Mouse (Mus musculus) spleen, postnatal 4 days (tissue): ENCODE measurements around the gene Lyl1.
"Not testable (repeated sequence)": the region's sequence is repeated elsewhere in the genome, so short reads cannot be mapped to it uniquely, and the experiment has no call there.

Experiments
- DNase-seq, 2 experiments: peaks; one replicate each; pipeline ENCODE4 v3.0.0; 2022; ENCODE audit warnings: low spot score in 2 of 2

The Lyl1 gene

GRCm38 (mm10) chr8:84668731-84669485 is 32.3 kb upstream of the Lyl1 start:
- DNase-seq: no peak

DNA sequence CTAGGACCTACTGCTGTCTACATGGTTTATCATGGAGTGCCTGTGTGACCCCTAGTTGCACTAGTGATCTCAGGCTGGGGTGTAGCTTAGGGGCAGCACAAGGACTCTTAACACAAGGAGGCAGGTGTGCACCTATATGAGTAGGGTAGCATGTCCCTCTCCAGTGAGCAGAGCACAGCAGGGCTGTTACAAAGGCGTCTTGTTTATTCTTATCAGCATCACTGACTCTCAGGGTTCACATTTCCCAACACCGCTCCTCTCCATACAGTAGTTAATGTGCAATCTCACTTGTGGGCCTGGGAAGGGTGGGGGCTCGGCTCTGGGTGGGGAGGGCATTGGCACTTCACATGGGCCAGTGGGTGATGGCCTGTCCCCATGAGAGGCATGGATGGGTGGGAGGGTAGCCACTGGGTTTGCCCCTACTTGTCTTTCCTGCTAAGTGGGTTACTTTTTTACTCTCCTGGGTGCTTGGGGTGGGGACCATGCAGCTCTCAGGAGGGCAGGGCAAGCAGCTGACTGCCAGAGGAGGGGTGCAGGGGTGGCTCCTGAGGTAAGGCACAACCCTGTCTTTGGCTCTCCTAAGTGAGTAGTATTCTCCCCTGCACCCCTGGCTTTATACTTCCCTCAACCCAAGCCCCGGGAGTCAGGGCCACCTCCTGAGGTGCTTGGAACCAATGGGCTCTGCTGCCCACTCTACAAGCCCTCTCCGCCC is 30.8 kb upstream of the Lyl1 start:
- DNase-seq: not testable (repeated sequence)

GRCm38 (mm10) chr8:84677305-84677704 is 24.0 kb upstream of the Lyl1 start:
- no peak for DNase-seq

DNA sequence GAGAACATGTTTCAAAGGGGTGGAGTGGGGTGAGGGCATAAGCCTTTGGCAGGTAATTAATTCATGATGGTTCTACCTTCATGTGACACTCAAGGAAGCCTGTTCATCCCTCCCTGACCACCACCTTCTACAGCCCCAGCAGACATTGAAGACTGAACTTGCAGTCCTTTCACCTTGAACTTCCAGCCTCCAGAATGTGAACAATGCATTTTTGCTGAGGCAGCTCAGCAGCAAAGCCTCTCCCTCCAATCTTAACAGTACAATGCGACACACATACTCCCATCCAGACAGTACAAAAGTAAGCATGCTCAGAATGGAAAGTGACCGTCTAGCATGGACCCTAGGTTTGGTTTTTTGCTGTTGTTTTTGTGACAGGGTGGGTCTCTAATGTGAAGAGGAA is 19.8 kb upstream of the Lyl1 start:
- no peak for DNase-seq

DNA sequence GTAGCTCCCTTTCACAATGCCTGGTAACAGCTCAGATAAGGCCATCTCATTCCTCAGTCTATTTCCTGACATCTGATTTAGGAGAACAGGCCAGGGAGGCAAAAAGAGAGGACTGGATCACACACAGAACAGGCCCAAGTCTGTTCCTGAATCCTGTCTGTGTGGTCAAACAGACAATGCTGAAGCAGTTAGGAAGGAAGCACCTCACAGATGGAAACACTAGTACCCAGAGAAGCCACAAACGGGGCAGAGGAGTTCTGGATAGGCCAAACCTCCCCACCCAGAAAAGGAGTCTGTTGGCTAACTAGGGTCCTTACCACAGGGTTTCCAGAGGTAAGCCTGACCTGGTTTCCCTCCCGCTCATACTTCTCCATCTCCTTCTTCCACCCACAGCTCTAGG is 19.0 kb upstream of the Lyl1 start:
- no peak for DNase-seq

DNA sequence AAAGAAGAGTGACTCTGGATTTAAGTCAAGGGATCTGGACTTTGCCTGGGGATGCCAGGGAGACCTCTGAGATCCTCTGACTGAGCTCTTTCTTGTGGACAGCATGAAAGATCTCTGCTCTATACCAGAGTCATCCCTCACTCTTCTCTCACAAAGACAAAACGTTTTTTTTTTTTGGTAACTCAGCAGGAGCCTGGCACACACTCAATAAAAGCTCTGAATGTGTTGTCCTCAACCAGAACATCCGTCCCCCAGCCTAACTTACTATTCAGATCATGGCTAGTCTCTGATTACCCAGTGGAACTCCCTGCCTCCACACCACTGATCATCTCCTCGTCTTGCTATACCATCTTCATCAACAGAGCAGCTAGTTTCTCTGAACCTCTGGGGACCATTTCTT is 16.7 kb upstream of the Lyl1 start:
- DNase-seq: no peak

- DNase-seq: peak; percentile 66 to 76
Observed at GRCm38 (mm10) chr8:84686191-84687002, 14.9 kb upstream of the Lyl1 start, which contains the start of gene Trmt1. Gene Trmt1, plus strand, starts transcription at chr8:84686307.

GRCm38 (mm10) chr8:84687003-84687704 is 14.1 kb upstream of the Lyl1 start:
- peak in 1 of 2 experiments; percentile 40 for DNase-seq

DNA sequence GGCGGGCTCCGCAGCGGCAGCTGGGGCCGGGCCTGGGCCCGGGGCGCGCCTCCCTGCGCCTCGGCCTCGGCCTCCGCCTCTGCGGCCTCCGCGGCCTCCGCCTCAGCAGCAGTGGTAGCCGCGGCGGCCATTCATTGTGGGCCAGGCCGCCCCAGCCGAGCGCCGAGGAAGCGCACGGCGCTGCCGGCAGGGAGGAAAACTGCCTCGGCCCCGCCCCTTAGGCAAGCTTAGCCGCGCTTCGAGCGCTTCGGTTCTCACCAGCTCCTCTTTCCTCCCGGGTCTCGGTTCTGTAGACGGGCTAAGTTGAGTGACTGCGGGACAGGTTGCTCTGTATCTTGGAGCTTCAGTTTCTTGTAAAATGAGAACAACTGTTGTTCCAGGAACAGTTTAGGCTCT is 13.6 kb upstream of the Lyl1 start, which contains the start of gene Nacc1:
Nacc1 (minus strand) TSS at position 158 of the 396 bp plus-strand sequence.
- peak; percentile 90 to 93 for DNase-seq

DNA sequence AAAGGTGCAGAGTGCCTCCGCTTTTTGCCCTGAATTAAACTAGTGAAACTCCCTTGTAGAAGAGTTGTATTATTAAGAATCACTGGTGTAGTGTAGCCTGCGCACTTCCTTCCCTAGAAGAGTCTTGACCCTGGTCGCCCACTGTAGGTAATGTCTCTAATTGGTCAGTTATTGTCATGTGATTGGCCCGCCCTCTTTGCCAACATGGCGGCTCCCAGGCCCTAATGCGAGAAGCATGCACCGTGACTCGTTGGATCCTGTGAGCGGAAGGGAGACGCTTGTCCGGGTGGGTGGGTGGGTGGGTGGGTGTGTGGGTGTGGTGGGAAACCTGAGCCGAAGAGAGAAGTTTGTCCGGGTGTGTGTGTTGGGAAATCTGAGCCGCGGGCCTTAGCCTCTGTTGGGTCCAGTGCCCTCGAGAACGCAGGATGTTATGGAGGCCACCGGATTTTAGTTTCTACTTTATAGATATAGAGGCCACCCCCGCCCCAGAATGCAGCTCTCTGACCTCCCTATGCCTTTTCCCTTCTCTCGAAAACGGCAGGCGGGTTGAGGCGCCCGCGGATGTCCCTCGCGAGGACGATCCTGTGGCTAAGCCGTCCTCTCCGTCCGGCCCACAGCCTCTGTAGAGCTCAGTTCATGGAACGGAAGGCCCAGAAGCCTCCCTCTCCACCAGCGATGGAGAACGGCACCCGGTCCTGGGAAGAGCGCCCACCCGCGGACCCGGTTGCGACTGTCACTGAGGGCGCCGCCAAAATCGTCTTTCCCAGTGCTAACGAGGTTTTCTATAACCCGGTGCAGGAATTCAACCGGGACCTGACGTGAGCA is 12.0 kb upstream of the Lyl1 start:
- DNase-seq: peak; percentile 89 to 92

- no peak for DNase-seq
Observed at GRCm38 (mm10) chr8:84693332-84693731, 7.9 kb upstream of the Lyl1 start.

GRCm38 (mm10) chr8:84695140-84695539 is 6.1 kb upstream of the Lyl1 start:
- DNase-seq: no peak

DNA sequence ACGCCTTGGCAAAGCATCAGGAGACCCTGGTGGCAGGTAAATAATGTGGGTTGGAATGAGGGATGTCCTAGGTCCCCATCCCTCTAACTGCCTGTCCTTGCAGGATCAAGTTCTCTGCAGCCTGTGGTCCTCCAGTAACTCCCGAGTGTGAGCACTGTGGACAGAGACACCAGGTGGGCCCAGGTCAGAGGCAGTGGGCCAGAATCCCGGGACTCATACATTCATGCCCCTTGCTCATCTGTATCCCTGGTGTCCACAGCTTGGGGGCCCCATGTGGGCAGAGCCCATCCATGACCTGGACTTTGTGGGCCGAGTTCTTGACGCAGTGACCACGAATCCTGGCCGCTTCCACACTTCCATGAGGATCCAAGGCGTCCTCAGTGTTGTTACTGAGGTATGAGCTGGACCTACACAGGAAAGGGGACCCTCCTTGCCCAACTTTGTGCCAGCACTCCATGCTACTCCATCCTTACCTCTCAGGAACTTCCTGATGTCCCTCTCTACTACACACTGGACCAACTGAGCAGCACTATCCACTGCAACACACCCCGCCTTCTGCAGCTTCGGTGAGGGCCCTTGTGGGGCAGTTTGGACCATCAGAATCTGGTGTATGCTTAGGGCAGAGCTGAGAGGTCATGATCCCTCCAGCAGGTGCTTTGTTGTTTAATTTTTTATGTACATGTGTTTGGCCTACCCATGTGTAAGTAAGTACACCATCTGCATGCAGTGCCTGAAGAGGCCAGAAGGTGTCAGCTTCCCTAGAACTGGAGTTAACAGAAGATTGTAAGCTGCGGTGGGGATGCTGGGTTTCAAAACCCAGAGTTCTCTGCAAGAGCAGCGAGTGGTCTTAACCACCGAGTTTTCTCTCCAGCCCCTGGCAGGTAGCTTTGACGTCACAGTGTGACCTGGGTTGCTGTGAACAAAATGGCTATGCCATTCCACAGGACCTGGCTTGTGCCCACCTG is 3.8 kb upstream of the Lyl1 start:
- peak; percentile 77 to 84 for DNase-seq

DNA sequence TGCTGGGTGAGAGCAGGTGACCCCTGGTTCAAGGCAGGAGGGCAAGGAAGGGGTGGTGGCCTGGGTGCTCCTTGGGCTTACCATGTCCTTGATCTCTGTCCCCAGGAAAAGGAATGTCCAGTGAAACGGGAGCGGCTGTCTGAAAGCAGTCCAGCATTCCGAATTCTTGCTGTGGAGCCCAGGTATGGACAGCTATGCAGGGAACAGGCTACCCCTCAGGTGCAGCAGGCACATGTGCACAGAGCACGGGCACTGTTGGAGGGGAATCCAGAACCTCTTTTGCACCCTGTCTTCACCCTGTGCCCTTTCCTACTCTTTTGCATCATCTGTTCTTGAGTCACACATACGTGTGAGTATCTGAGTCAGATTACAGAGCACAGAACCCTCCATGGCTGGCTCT is 3.0 kb upstream of the Lyl1 start:
- DNase-seq: no peak

- DNase-seq: peak in 1 of 2 experiments; percentile 76
Observed at GRCm38 (mm10) chr8:84698929-84699401, 2.3 kb upstream of the Lyl1 start.

DNA sequence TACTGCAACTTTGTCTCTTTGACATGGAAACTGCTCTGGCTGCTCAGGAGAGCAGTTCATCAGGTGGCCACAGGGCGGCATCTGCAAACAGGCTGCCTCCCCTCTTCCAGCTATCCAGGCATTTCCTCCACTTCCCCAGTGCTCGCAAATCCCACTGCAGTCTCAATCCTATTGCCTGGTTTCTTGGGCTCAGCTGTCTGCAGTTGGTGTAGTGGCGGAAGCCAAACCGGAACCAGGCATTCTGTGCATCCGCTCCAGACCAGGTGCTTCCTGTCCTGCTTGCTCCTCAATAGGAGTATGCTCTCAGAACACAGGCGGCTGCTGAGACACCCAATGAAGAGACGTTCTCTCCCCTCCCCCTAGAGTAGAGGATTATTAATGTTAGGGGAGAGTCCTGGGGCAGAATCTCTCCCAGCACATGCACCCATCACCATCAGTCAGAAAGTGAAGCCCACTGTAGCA is 1.4 kb upstream of the Lyl1 start:
- DNase-seq: peak; percentile 75 to 84

DNA sequence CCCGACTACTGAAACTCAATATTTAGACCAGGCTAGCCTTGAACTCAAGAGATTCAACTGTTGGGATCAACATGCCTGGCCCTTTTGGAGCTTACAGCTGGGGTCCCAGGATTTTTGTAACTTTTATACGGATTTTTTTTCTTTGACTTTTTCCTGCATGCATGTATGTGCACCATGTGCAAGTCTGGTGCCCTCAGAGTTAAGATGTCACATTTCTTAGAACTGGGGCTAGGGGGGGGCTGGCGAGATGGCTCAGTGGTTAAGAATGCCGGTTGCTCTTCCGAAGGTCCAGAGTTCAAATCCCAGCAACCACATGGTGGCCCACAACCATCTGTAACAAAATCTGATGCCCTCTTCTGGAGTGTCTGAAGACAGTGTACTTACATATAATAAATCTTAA is 731 bp upstream of the Lyl1 start:
- peak in 1 of 2 experiments; percentile 70 for DNase-seq

DNA sequence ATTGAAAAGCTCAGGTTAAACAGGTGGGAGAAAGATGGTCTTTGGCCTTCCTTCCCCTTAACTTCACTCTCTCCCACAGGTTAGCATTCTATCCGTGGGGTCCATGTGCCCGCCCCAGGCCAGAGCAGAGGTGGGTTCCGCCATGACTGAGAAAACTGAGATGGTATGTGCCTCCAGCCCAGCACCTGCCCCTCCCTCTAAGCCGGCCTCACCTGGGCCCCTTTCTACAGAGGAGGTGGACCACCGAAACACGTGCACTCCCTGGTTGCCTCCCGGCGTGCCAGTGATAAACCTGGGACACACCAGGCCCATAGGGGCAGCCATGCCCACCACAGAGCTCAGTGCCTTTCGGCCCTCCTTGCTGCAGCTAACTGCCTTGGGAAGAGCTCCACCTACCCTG is 1.3 kb downstream of the Lyl1 start:
- peak; percentile 54 to 80 for DNase-seq

GRCm38 (mm10) chr8:84702963-84703465 is 1.8 kb downstream of the Lyl1 start:
- DNase-seq: peak in 1 of 2 experiments; percentile 35
